Mouse (Mus musculus): ENCODE measurements at regions not wholly inside any gene's neighbourhood (a gene's known extent, or its start where the extent isn't known, plus 50 kb on each side); places are given as distances from the start of the nearest gene placed in this dataset.
"Not testable (repeated sequence)": the region's sequence is repeated elsewhere in the genome, so short reads cannot be mapped to it uniquely, and the experiment has no call there.

DNA sequence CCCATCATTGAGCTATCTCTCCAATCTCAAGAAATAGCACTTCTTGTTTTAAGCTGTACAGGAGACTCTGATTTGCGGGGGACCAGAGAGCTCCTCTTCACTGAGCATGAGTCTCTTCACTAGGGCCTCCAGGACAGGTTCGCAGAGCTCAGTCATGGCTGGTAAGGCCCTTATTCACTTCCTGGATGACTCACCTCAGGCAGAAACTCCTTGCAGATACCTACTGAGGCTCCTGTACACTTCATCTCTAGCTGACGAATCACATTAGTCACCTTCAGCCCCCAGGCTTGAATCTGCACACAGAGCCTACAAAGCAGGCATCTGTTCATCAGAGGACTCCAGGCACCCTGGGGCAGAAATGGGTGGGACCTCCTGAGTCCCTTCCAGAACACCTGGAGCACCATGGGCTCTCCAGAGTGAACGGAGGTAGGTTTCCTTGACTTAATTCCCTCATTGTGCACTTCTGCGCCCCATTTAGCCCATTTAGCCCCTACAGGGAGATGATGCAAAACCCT is 172.8 kb downstream of the Wdr11 start:
- ATAC-seq (replicated peaks in 1 of 2; ENCODE audit: insufficient read depth in 1 of 2, low FRiP score in 2 of 2, low TSS enrichment in 1 of 2, low read depth in 1 of 2, poor library complexity in 2 of 2, severe bottlenecking in 2 of 2) = no peak

DNA sequence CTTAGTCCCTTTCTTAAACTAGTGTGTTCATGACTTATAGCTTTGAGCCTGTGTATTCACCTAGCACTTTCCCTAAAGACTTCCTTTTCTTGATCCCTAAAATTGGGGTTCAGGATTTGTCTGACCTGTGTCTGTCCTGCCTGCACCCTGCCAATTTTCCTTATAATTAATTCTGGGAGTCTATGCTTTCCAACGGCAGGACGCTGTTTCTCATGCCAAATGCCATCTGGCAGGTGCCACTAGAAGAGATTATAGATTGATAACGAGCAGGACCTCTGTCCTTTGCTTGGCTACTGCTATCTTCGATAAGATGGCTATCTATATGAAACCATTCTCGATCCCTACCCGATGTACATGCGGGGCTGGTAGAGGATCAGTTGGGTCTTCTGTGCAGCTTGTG is 174.0 kb downstream of the Wdr11 start:
- ATAC-seq (replicated peaks in 1 of 2; ENCODE audit: insufficient read depth in 1 of 2, low FRiP score in 2 of 2, low TSS enrichment in 1 of 2, low read depth in 1 of 2, poor library complexity in 2 of 2, severe bottlenecking in 2 of 2) = no peak

DNA sequence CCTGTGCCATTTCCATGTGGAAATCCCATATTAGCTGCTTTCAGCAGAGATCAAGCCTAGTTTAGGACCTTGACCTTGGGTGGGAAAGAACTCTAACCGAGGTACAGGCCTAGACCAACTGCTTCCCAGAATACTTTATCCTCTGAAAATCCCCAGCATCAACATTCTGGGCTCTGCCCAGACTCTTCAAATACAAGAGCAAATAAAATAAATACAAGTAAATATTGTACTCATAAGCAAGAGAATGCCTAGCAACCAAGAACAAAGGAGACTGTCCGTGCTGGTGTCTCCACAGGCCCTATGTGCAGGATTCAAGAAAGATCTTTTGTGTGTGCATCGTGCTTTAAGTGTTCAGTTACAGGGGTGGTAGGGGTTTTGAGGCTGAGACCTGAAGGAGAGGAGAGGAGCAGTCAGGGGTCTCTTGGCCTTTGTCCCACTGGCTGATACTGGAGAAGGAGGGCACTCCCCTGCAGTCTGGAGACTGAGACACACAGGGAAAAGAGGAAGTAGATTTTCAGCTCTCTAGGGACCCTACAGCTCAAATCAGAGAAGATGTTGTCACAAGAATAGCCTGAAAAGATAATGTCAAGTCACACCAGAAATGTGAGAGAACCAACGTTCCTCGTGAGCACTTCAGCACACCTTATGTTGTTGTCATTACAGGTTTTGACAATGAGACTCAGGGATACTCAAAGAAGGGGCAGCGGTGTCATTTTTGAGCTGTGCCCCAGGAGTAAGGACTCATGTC is 174.6 kb downstream of the Wdr11 start:
- peak; percentile 60 to 76 for ATAC-seq (replicated peaks in 1 of 2; ENCODE audit: insufficient read depth in 1 of 2, low FRiP score in 2 of 2, low TSS enrichment in 1 of 2, low read depth in 1 of 2, poor library complexity in 2 of 2, severe bottlenecking in 2 of 2)

DNA sequence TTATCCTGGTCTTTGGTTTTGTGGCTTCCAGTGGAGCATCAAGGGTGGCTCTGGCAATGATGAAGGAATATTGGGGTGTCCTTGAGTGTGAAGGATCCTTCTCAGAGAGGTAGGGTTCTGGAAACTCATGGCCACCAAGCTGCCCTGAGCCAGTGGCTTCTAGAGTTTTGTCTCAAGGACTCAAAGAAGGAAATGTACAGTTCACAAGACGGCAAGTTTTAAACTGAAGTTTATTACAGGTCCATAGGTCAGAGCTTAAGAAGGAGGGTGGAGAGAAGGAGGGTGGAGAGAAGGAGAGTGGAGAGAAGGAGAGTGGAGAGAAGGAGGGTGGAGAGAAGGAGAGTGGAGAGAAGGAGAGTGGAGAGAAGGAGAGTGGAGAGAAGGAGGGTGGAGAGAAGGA is 178.0 kb downstream of the Wdr11 start:
- not testable (repeated sequence) for ATAC-seq (replicated peaks in 1 of 2; ENCODE audit: insufficient read depth in 1 of 2, low FRiP score in 2 of 2, low TSS enrichment in 1 of 2, low read depth in 1 of 2, poor library complexity in 2 of 2, severe bottlenecking in 2 of 2)

DNA sequence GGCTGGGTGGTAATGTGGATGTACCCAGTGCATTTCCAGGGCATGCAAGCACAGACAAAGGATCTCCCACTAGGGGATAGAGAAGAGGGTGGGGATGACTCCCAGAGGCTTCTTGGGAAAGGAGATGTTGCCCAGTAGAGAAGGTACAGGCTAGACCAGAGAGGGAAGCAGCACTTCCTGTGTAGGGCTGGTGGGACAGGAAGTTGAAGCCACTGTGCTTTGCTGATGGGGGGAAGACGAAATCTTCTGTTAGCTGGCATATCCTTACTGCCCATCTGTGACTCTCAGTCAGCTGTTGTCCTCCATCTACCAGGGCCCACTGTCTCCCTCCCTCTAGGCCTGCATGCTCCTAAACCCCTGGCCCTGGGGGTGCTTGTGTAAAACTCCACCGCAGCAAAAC is 180.2 kb downstream of the Wdr11 start:
- peak; percentile 10 to 68; a peak in 3 of 4 replicates for ATAC-seq (replicated peaks in 1 of 2; ENCODE audit: insufficient read depth in 1 of 2, low FRiP score in 2 of 2, low TSS enrichment in 1 of 2, low read depth in 1 of 2, poor library complexity in 2 of 2, severe bottlenecking in 2 of 2)

DNA sequence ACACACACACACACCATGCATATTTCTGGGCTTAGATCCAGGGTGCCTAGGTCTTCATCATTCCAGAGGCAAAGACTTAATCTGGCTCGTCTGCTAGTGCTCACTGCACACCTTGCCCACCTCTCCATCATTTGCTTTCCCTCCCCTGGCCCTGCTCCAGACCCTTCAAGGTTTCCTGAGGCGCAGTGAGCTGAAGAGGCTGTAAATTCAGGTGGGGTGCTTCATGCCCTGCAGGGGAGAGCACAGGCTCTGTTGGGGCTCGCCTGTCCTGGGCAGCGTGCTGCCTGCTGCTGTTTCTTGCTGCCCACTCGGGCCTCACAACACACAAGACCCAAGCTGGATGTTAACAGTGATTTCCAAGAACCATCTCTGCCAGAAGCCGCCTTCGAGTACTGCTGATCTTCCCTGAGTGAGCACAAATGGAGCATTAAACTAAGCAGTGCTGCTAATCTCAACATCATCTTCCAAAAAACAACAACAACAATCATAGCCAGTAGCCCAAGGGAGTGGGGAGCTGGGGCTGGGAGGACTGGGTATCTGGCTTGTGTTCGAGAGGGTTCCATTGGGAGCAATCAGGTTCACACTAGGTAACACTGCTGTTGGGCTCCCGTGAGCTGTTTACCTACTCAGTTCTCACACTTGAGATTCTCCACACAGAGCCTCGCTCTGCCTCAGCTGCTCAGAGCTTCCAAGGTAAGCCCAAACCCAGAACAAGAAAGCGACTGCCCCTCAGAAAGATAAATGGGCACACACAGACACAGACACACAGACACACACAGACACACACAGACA is 181.1 kb downstream of the Wdr11 start:
- no peak for ATAC-seq (replicated peaks in 1 of 2; ENCODE audit: insufficient read depth in 1 of 2, low FRiP score in 2 of 2, low TSS enrichment in 1 of 2, low read depth in 1 of 2, poor library complexity in 2 of 2, severe bottlenecking in 2 of 2)

DNA sequence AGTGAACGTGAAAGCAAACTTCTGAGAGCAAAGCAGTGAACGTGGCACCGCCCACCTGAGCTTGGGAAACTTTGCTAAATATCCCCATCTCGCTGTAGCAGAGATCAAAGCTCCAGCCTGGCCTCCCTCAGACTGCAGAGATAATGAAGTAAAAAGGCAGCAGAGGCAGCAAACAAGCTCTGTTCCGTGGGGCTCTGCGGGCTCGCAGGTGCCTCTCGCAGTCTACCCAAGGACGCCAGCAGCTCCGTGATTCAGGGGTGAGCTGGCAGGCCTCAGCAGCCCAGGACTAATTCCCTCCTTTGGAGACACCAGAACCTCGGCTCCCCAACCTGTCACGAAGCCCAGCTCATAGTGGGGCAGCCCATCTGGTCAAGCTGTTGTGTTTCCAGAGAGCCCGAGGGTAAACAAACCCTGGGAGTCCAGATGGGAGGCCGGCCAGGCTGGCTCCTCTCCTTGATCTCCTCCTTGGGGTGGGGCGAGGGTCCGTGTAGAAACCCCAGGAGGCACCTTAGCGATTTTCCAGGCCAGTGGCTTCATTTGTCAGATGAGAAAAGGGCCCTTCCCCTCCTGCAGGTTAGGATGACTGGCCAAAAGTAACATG is 182.7 kb downstream of the Wdr11 start:
- ATAC-seq (replicated peaks in 1 of 2; ENCODE audit: insufficient read depth in 1 of 2, low FRiP score in 2 of 2, low TSS enrichment in 1 of 2, low read depth in 1 of 2, poor library complexity in 2 of 2, severe bottlenecking in 2 of 2) = no peak

DNA sequence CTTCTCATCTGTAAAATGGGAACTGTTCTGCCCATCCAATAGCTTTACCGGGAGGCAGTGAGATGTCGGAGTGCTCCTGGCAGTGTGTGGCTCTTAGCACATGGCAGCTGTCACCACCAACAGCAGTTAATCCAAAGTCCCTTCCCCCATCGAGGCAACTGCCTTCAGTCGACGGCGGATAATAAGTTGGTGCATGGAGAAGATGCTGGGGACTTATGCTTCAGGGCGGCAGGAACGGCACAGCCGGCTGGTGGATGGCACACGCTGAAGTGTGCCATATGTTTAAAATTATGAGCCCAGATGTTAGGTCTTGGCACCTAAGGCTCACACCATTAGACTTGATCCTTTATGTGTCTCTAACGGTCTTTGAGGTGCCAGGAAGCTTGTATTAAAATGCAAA is 183.5 kb downstream of the Wdr11 start:
- ATAC-seq (replicated peaks in 1 of 2; ENCODE audit: insufficient read depth in 1 of 2, low FRiP score in 2 of 2, low TSS enrichment in 1 of 2, low read depth in 1 of 2, poor library complexity in 2 of 2, severe bottlenecking in 2 of 2) = no peak

DNA sequence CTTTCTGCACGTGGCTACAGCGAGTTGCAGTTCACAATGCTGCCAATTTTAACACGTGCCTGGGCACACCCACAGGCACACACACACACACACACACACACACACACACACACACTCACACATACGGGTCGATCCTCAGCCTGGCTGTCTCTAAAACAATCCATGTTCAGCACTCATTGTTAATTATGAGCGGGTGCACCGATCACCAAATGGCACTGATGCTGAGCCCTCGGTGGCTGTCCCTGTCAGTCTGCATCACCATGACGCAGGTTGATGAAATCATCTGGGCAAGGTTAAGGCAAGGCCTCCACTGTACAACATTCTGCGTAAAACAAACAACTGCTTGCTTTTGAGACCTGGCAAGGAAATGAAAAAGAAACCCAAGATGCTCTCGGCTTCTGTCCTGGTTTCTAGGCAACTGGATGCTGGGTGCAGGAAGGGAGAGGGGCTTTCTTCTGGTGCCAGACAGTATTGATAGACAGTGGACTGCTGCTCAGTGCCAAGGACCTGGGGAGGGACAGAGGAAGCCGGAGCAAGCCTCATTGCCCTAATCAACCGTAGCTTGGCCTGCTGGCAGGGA is 187.3 kb downstream of the Wdr11 start:
- no peak for ATAC-seq (replicated peaks in 1 of 2; ENCODE audit: insufficient read depth in 1 of 2, low FRiP score in 2 of 2, low TSS enrichment in 1 of 2, low read depth in 1 of 2, poor library complexity in 2 of 2, severe bottlenecking in 2 of 2)

DNA sequence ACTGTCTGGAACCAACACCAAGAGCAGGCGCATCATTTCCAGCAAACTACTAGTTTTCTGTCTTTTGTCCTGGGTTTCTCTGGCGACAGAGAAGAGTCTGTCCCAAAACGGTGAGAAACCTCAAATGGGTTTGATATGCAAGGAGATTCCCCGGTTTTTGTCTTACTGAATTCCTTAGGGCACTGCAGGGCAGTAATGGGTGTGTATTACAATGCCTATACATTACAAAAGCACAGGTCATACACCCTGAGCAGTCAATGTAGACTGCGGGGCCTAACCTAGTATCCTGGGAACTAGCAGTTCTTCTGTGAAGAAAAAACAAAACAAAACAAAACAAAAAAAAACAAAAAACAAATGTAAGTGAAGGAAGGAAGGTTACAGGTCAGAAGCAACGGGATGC is 188.3 kb downstream of the Wdr11 start:
- no peak for ATAC-seq (replicated peaks in 1 of 2; ENCODE audit: insufficient read depth in 1 of 2, low FRiP score in 2 of 2, low TSS enrichment in 1 of 2, low read depth in 1 of 2, poor library complexity in 2 of 2, severe bottlenecking in 2 of 2)

DNA sequence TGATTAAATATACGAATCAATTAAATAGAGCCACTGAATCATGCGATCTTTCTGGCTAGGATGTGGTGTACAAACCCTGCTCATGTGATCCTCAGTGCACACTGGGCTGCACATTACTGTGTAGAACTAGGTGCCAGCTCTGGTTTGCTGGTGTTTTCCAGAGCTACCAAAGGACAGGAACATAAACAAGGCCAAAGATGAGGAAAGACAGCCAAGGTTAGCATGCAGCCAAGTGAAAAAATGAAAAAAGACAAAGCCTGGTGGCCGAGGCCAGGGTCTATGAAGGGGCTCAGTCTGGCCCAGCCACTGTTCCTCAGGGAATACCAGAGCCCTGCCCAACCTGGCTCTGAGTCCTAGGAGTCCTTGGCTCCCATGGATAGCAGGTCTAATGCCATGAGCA is 190.1 kb downstream of the Wdr11 start:
- ATAC-seq (replicated peaks in 1 of 2; ENCODE audit: insufficient read depth in 1 of 2, low FRiP score in 2 of 2, low TSS enrichment in 1 of 2, low read depth in 1 of 2, poor library complexity in 2 of 2, severe bottlenecking in 2 of 2) = no peak

DNA sequence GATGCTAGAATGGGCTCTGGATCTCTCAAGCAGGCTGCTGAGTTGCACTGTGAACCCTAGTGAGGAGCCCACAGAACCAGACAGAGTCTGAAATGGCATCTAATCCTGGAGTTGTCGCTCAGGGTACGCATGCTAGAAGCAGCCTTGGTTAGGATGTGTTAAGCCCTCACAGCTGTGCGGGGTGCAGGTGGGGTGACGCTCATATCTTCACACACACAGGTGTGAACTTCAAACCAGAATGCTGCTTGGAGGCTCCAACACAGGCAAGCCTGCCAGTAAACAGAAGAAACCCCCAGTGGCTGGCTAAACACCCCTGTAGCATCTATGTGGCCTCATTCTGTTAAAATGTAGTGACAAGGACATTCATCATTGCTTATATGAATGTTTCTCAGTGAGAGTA is 193.3 kb downstream of the Wdr11 start:
- ATAC-seq (replicated peaks in 1 of 2; ENCODE audit: insufficient read depth in 1 of 2, low FRiP score in 2 of 2, low TSS enrichment in 1 of 2, low read depth in 1 of 2, poor library complexity in 2 of 2, severe bottlenecking in 2 of 2) = no peak

DNA sequence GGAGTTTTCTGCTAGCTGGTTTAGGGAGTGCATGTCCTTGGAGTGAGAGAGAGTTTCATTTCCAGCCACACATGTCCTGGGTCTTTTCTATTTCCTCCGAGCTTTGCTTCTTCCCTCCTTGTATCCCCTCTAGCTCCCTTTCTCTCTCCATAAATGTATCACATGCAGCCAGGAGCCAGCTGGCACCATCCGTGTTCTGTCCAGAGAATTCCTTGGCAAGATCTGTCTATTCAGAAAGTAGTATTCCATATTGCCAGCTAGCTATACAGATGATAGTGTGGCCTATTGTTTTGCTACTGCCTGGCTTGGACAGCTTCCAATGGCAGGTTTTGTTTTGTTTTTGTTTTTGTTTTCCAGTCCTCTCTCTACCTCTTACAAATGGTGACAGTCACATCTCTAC is 195.3 kb downstream of the Wdr11 start:
- no peak for ATAC-seq (replicated peaks in 1 of 2; ENCODE audit: insufficient read depth in 1 of 2, low FRiP score in 2 of 2, low TSS enrichment in 1 of 2, low read depth in 1 of 2, poor library complexity in 2 of 2, severe bottlenecking in 2 of 2)

DNA sequence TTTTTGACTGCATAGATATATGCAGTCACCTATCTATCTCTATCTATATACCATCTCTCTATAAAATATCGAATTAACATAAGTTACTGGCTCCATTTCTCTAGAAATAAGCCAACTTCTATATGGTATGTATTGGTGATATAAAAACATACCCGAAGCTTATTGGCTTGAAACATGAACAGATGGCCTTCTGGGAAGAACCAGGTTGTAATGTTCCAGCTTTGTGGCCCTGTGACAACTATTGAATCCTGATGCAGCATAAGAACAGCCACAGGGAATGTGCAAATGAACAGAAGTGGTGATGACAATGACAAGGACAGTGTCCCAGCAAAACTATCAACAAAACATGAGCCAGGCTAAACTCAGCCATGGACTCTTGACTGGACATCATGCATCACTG is 196.1 kb downstream of the Wdr11 start:
- no peak for ATAC-seq (replicated peaks in 1 of 2; ENCODE audit: insufficient read depth in 1 of 2, low FRiP score in 2 of 2, low TSS enrichment in 1 of 2, low read depth in 1 of 2, poor library complexity in 2 of 2, severe bottlenecking in 2 of 2)

DNA sequence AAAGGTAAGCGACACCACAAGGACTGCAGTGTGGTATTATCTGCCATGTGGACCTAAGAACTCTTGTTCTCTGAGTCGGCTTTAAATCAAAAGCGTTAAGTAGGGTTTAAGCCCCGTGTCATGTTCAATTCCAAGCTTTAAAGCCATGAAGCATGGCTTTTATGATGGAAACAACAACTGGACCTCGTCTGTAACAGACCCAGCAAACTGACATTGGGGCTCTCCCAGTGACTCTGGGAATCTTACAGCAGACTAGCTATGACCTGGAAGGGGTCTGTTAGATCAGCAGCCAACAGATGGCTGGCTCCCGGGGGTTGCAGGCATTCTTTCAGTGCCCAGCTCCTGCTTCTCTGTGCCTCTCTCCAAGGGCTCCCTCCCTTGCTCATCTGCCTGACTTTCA is 197.8 kb downstream of the Wdr11 start:
- ATAC-seq (replicated peaks in 1 of 2; ENCODE audit: insufficient read depth in 1 of 2, low FRiP score in 2 of 2, low TSS enrichment in 1 of 2, low read depth in 1 of 2, poor library complexity in 2 of 2, severe bottlenecking in 2 of 2) = no peak

DNA sequence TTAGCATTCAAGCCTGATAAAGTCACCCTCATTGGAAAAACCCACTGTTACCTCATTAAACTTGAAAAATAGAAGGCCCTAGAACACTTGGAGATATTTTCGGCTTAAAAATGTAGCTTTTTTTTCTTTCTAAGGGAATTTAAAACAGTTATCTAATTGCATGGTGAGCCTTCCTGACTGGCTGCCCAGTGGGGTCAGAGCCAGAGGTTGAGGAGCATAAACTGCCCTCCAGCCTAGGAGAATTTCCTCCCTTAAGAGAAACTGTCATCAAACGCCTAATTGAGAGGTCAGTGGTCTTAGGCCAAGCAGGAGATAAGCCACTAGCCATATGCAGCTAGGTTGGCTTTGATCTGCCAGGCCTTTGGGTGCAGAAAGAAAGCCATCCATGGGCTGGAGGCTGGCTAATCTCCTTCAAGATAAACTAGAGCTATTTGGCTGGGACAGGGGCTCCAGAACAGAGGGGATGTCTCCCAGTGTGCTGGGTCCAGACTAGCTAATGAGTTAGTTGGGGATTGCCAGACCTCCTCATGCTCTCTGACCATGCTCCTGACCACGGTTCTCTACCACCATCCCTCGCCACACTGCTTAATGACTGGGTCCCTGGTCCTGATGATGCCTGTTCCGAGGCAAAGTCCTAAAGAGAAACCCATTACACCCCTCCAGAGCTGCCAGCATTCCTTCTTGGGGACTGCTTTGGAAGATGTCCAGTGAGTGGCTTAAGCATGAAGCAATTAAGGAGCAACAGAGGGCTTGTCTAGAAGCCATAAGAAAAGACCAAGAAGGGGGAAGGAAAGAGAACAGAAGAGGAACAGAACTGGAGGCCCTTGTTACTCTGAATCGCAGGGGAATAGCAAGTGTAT is 199.2 kb downstream of the Wdr11 start:
- no peak for ATAC-seq (replicated peaks in 1 of 2; ENCODE audit: insufficient read depth in 1 of 2, low FRiP score in 2 of 2, low TSS enrichment in 1 of 2, low read depth in 1 of 2, poor library complexity in 2 of 2, severe bottlenecking in 2 of 2)

DNA sequence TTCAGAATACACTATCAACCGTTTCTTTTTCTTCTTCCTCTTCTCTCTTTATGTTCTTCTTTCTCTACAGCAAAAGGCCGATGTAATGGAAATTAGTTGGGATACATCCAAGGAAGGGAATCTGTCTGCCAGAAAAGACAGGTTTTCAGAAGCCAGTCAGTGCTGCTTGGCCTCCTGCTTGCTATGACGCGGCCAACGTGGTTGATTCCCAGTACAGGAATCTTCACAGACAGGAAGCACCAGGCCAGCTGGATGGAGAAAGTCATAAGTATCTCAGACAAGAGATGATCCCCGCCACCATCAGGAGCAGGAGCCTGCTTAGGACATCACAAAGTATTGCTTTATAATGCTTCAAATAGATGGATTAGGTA is 199.8 kb downstream of the Wdr11 start:
- no peak for ATAC-seq (replicated peaks in 1 of 2; ENCODE audit: insufficient read depth in 1 of 2, low FRiP score in 2 of 2, low TSS enrichment in 1 of 2, low read depth in 1 of 2, poor library complexity in 2 of 2, severe bottlenecking in 2 of 2)
